Mouse (Mus musculus) cerebral cortex, adult 2 months (tissue): ENCODE measurements around the gene Il15ra.

Experiments used
- WGBS: fragments of 180-500 bp; shearing (Covaris S2); methylation state at CpG from one replicate; pipeline ENCODE4 v1.1.7; 2018; 5-methylcytosine and 5-hydroxymethylcytosine counted together

Gene Il15ra

GRCm38 (mm10) chr2:11708538-11708937 lies 3.4 kb downstream of the Il15ra start:
- 84% methylated on average over 5 of the region's 5 CpGs for WGBS

- whole genome bisulfite sequencing, result 59% methylated on average over 4 of the region's 4 CpGs
Measured at GRCm38 (mm10) chr2:11710101-11710500, 5.0 kb downstream of the Il15ra start.

- WGBS, result 86% methylated on average over 6 of the region's 6 CpGs
Measured at GRCm38 (mm10) chr2:11712483-11712990, 7.4 kb downstream of the Il15ra start.

GRCm38 (mm10) chr2:11713021-11713420 lies 7.9 kb downstream of the Il15ra start:
- WGBS, result 76% methylated on average over 3 of the region's 3 CpGs

GRCm38 (mm10) chr2:11714535-11714934 lies 9.4 kb downstream of the Il15ra start:
- 58% methylated on average over 4 of the region's 4 CpGs for WGBS

GRCm38 (mm10) chr2:11718573-11718972 lies 13.5 kb downstream of the Il15ra start:
- WGBS, result 91% methylated on average over 2 of the region's 2 CpGs

- WGBS, result 89% methylated on average over 9 of the region's 9 CpGs
Measured at GRCm38 (mm10) chr2:11722564-11722963, 17.5 kb downstream of the Il15ra start.

- WGBS, result 67% methylated on average over 5 of the region's 5 CpGs
Measured at GRCm38 (mm10) chr2:11727574-11727973, 22.5 kb downstream of the Il15ra start.

- WGBS, result 72% methylated on average over 3 of the region's 3 CpGs
Measured at GRCm38 (mm10) chr2:11729091-11729490, 24.0 kb downstream of the Il15ra start.

GRCm38 (mm10) chr2:11732978-11733377 lies 27.9 kb downstream of the Il15ra start:
- 43% methylated on average over 5 of the region's 5 CpGs for WGBS

- WGBS, result 56% methylated on average over 6 of the region's 6 CpGs
Measured at GRCm38 (mm10) chr2:11735853-11736252, 30.8 kb downstream of the Il15ra start.

- WGBS, result 92% methylated on average over 3 of the region's 3 CpGs
Measured at GRCm38 (mm10) chr2:11738794-11739193, 33.7 kb downstream of the Il15ra start.

- 92% methylated on average over 4 of the region's 4 CpGs for WGBS
Measured at GRCm38 (mm10) chr2:11739516-11740051, 34.5 kb downstream of the Il15ra start.

GRCm38 (mm10) chr2:11762541-11762940 lies 57.5 kb downstream of the Il15ra start:
- WGBS, result 95% methylated on average over 4 of the region's 4 CpGs

GRCm38 (mm10) chr2:11765694-11766093 lies 60.6 kb downstream of the Il15ra start:
- 31% methylated on average over 4 of the region's 4 CpGs for WGBS

GRCm38 (mm10) chr2:11766485-11767160 lies 61.5 kb downstream of the Il15ra start:
- 62% methylated on average over 5 of the region's 5 CpGs for WGBS

GRCm38 (mm10) chr2:11767161-11767545 lies 62.1 kb downstream of the Il15ra start:
- 70% methylated on average over 10 of the region's 10 CpGs for WGBS

GRCm38 (mm10) chr2:11771701-11772100 lies 66.6 kb downstream of the Il15ra start:
- 79% methylated on average over 4 of the region's 4 CpGs for WGBS

GRCm38 (mm10) chr2:11772401-11772800 lies 67.3 kb downstream of the Il15ra start:
- 53% methylated on average over 4 of the region's 4 CpGs for WGBS

- 84% methylated on average over 10 of the region's 10 CpGs for WGBS
Measured at GRCm38 (mm10) chr2:11774426-11774825, 69.3 kb downstream of the Il15ra start.

GRCm38 (mm10) chr2:11775121-11775520 lies 70.0 kb downstream of the Il15ra start:
- 50% methylated on average over 5 of the region's 5 CpGs for WGBS

- 28% methylated on average over 8 of the region's 8 CpGs for WGBS
Measured at GRCm38 (mm10) chr2:11776415-11776814, 71.3 kb downstream of the Il15ra start.
